Mouse (Mus musculus) right cerebral cortex, postnatal 25 days (tissue): ENCODE data around the gene Ccdc127.

ENCODE experiments used
- DNase-seq: peaks from one replicate; pipeline ENCODE4 v3.0.0; 2022

The Ccdc127 gene

DNA sequence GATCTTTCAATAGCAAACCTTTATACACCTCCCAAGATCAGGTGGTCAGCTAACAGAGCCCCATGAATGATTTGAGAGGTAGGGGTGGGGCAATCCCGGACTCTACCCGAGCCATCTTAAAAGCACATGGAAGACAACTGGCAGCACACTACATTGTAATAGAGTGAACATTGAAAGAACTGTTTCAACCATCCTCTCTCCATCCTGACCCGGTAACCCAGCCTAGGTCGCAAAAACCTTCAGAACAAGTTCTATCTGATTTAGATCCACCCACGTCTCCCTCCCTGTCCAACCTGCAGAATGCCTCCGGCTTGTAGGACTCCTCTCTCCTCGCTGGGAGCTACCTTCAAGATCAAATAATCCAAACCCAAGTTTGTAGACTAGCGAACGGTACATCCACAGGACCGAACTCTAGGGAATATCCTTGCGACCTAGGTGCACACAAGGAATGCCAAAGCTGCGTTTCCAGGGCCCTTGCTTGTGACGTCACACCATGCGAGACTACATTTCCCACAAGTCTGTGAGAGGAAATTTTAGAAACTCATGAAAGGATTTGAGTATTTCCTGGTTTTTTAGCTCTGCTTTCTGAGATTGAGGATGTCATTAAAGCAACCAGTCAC is 40.4 kb downstream of the Ccdc127 start, which contains the start of gene Zfp72:
Zfp72 (minus strand) TSS at position 466 of the 620 bp plus-strand sequence.
- peak; percentile 73 for DNase-seq

DNA sequence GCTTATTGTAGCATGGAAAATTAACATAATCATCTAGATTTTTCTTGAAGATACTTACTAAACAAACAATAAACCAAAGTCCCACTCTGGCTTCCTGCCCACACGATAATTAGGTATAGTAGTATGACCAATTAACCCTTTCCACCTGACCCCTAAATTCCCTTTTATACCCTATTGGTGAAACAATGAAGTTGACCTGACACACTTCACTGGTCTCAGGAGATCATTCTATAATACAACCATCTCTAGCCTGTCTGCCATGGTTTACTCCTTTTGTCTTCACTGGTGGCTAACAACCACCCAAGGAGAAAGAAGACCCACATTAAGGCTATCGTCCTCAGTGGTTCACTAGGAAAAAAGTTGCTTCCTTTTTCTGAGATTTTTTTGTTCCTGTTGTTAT is 41.0 kb downstream of the Ccdc127 start:
- no peak for DNase-seq

DNA sequence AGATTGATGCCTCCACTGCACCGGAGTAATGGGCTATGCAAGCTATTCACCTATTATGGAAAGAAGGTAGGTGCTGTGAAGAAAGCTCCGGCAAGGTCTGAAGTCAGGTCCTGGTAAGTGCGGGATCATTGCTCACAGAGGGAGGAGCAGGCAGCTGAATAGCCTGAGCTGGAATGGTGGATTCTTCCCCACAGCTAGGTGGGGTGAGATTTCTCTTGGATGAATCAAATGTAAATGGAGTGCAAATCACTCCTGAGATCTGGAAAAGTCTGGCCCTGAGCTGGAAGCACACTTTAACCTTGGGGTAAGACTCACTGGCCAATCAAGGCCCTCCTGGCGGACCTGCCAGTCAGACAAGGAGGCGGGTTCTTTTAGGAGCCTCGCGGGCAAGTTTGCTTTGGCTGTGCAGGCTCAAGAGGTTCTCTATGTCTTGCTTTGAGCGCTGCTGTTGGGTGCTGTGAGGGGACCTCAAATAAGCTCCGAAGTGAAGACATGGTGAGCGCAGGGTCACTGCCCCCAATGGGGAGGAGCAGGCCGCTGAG is 49.3 kb downstream of the Ccdc127 start, which contains the start of gene Ftl1-ps1:
Ftl1-ps1 (plus strand) TSS at position 397 of the 542 bp plus-strand sequence.
- no peak for DNase-seq
